Mouse (Mus musculus) naive thymus-derived CD4-positive, alpha-beta T cell, adult 2 months (primary cell): ENCODE data around the gene Six6.

Source experiments
- DNase-seq: peaks from one replicate; pipeline ENCODE4 v3.0.0-alpha.2; 2011; ENCODE audit warnings: low read depth

Six6 gene

GRCm38 (mm10) chr12:72957829-72958424 lies 18.2 kb downstream of the Six6 start:
- no peak for DNase-seq

- DNase-seq, result no peak
Observed at GRCm38 (mm10) chr12:72958446-72958845, 18.8 kb downstream of the Six6 start.

- no peak for DNase-seq
Observed at GRCm38 (mm10) chr12:72962761-72963160, 23.1 kb downstream of the Six6 start.

GRCm38 (mm10) chr12:72967541-72967940 lies 27.8 kb downstream of the Six6 start:
- DNase-seq, result no peak

- no peak for DNase-seq
Observed at GRCm38 (mm10) chr12:72970620-72971019, 30.9 kb downstream of the Six6 start.

GRCm38 (mm10) chr12:72973161-72973560 lies 33.5 kb downstream of the Six6 start:
- peak; percentile 51 for DNase-seq

- DNase-seq, result no peak
Observed at GRCm38 (mm10) chr12:72976172-72976571, 36.5 kb downstream of the Six6 start.

- DNase-seq, result peak; percentile 71
Observed at GRCm38 (mm10) chr12:72976718-72977117, 37.0 kb downstream of the Six6 start.

GRCm38 (mm10) chr12:72977851-72978250 lies 38.2 kb downstream of the Six6 start:
- DNase-seq, result no peak

- DNase-seq, result no peak
Observed at GRCm38 (mm10) chr12:72979236-72979635, 39.5 kb downstream of the Six6 start.

GRCm38 (mm10) chr12:72982616-72983015 lies 42.9 kb downstream of the Six6 start:
- no peak for DNase-seq

- DNase-seq, result no peak
Observed at GRCm38 (mm10) chr12:72983071-72983857, 43.6 kb downstream of the Six6 start.
